Mouse (Mus musculus) lung, postnatal 10 days (tissue): ENCODE data around the gene Ascc3.

Source experiments
- DNase-seq: peaks from one replicate; pipeline ENCODE4 v3.0.0; 2021

The Ascc3 gene

DNA sequence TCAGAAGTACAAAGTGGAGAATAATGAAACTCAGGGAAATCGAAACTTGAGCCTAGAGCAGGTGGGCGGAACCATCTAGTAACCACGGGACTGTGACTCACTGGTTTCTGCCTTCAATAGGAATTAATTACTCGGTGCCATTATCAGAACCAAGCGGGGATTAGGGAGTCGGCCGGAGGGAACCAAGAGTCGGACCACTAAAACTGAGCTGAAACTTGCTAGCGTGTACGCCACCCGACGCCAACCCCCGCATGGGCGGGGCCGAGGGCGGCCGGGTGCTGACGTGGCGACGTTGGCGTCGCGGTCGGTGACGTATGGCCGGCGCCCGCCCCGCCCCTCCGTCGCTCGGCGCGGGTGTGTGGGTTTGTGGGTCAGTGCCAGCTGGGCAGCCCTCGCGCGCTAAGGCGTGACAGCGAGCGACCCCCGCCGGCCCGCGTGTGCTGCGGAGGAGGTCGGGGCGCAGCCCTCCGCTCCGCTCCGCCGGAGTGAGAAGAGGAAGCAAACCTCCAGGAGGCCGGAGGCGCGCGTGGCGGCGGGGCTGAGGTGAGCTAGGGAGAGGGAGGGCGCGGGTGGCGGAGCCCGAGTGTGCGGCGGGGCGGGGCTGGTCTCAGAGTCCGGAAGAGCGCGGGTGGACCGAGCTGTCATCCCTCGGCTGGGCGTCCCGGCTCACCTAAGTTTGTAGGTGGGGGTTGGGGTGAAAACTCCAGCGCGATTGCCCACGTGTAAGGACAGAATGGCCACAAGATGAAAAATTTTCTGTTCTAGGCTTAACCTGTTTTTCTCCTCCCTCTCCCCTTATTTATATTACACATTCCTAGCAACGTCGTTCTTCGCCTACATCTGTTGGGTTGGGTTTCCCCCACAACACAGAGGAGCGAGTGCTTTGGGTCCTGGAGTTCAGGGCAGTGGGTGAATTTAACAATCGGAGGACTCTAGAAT is at the start of gene Ascc3:
Ascc3 (plus strand) TSS at position 315 of the 939 bp plus-strand sequence.
- DNase-seq = peak; percentile 93

DNA sequence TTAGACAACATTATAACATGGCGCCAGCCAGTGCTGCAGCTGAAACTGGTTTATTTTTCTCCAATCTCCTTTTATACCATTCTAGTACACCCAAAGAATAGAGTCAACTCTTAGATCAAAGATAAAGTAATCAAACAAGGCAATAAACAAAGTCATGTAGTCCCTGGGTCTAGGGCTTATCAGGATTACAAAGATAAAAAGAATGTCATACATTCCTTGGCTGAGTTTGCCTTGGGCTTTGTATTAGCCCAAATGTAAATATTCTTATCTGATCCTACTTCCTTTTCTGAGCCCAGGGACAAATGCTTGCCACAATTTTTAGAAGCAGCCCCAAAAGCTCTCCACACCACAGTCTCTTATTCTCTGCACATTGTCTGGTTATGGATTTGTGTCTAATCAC is 7.7 kb upstream of the Ascc3 start:
- no peak for DNase-seq

DNA sequence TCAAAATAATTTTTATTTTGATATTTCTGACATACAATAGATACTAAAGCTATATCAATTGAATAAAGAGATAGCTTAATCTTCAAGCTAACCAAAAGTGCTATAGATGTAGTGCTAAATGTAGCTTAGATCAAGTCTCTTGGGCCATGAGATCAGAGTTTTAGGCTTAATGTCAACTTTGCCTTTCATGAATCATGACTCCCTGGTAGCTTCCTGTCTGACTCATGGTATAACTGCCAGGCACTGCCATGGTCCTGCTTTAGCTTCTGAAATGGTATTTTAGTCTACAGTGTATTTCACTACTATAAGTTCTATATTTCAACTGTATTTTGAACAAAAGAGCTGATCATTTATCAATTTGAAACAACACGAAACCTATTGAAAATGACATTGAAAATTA is 5.9 kb upstream of the Ascc3 start:
- DNase-seq = no peak

DNA sequence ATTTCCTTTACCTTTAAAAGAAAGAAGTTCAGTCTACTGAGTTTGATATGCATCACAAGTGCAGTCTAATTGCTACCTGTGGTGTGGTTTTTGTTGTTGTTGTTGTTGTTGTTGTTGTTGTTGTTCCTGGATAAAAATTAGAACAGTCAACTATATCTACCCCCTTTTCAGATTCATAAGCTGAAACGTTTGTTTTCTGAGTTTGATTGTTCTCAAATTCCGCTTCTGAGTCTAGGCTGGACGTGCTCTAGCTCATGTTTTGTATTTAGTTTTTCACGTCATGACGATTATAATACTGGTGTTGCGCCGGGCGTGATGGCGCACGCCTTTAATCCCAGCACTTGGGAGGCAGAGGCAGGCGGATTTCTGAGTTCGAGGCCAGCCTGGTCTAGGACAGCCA is 902 bp downstream of the Ascc3 start:
- DNase-seq = no peak

DNA sequence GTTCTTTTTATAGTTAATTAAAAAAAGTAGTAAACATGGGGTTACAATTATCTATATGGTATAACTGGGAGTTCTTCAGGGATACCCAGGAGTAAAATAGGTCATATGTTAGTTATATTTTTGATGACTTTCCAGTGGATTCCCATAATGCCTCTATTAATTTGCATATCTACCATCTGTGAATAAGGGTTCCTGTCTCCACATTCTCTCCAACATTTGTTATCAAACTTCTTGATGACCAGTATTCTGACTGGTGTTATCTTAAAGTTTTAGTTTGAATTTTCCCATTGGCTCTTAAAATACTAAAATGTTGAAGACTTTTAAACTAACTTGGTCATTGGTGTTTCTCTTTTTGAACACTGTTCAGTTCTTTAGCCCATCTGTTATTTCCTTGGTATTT is 2.9 kb downstream of the Ascc3 start:
- no peak for DNase-seq

DNA sequence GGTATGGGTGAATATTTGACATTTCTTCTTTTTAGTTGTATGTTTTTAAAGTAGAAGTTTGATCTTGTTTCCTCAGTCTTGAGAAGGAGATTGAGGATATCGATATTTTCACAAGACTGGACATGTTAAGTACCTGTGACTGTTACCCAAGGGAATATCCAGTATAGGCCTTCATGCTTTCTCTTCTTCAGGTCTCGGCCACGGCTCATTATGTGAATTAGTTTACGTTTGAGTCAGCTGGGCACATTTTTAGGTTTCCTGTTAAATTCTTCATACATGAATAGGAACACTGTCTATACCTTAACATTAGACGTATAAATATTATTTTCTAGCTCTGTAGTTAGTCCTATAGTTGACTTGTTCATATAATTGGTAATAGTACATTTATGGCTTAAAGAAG is 12.4 kb downstream of the Ascc3 start:
- DNase-seq = no peak

DNA sequence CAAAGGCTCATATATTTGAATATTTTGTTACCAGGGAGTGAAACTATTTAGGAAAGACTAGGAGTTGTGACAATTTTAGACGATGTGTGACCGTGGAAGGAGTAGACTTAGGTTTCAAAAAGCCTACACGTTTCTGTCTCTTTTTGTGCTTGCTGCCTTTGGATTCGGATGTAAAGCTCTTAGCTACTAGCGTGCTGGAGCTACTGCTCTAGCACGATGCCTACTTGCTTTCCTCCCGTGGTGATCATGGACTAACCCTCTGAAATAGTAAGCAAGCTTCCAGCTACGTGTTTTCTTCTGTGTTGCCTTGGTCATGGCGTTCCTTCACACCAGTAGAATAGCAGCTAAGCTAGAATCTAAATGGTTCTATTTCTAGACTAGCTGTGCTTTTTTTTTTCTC is 21.4 kb downstream of the Ascc3 start:
- DNase-seq = no peak

DNA sequence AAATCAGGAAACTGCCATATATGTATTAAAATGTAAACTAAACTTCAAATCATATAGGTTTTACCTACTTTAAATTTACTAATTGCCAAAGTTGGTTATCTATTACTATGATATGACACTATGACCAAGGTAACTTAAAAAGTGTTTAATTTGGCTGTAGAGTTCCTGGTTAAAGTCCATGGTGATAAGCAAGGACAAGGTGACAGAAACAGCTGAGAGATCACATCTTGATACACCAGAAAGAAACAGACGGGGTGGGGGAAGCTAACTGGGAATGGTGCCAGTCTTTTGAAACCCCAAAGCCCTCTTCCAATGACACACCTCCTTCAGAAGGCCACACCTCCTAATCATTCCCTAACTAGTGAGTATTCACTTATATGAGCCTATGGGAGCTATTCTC is 33.4 kb downstream of the Ascc3 start:
- DNase-seq = no peak

DNA sequence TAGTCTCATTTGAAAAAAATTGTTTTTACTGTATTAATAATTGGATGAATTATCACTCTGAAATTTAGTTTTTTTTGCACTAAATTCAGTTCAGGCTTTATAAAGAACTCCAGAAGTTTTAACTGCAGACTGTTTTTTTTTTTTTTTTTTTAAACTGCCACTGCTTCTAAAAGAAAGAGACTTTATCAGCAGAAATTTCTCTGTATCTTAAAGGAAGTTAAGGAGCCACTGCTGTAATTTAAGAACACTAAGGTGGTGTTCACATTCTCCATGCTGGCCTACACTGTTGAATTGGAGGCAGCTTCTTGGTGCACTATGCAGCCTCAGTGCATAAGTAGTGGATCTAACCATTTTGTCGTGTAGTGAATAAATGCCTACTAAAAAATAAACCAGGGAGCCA is 47.1 kb downstream of the Ascc3 start:
- no peak for DNase-seq

DNA sequence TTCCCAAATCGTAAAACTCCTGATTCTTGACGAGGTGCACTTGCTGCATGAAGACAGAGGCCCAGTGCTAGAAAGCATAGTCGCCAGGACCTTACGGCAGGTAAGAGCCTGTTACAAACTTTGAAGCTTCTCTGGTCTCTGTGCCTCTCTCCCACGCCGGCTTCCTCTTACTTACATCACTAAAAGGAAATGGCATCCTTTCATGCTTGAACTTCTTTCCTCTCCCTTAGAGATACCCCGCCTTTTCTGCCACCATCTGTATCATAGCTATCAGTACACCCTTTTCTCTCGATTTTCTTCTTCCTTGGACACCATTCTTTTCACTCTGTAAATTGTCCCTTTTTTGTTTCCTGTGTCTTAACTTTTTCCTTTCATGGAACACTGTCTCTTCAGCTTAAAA is 58.1 kb downstream of the Ascc3 start:
- DNase-seq = no peak

DNA sequence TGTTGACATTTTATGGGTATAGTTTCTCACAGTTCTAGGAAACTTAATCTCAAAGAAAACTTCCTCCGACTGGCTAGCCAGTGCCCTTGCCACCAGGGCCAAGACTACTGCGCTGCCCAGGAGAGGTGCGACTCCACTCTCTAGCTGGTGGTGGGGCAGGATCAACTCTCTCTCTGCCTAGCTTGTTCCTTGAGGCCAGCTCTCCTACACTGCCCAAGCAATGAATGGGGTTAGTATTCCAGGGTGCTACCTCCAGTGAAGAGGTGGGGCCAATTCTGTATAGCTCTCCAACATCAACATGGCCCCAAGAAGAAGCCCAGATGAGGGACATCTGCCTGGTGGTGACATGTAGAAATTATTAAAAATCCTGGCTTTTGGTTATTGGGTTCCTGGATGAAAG is 61.1 kb downstream of the Ascc3 start:
- DNase-seq = no peak

DNA sequence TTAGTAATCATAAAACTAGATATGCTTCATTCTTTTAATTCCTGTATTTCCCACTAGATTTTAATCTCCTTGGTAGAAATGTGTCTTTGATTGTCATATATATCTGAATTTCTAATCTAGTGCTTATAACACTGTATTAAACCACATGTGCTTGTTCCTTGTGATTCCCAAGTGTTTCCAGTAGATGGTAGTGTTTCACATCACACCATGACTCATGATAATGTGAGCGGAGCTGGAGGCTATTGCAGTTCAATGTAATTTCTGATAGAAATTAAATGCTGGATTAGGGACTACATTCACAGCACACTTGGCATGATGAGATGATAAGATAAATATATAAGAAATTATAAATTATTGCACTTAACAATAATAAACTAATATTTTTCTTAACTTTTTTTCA is 64.9 kb downstream of the Ascc3 start:
- DNase-seq = peak; percentile 25

DNA sequence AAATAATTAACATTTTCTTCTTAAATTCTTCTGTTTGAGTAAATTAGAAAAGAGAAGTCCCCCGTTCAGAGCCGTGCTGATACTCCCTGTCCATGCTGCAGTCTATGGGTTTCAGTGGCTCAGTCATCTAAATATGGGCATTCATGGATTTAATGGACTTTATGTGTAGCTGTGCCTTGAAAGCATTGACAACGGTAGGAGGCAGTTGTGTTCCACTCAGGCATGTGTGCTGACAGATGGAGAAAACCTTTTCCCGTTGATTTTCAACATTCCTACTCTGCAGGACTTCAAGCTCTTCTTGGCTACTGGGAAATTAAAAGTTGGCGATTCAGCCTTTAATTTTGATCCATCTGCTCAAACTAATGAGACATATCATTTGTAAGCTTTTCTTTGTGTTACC is 79.0 kb downstream of the Ascc3 start:
- no peak for DNase-seq

DNA sequence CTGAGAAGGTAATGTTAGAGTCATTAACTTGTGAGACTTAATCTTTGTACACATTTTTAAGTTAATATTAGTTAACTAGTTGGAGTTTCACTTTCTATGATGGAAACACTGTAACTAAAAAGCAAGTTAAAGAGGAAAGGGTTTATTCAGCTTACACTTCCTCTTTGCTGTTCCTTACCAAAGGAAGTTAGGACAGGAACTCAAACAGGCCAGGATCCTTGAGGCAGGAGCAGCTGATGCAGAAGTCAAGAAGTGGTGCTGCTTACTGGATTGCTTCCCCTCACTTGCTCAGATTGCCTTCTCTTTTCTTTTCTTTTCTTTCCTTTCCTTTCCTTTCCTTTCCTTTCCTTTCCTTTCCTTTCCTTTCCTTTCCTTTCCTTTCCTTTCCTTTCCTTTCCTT is 97.9 kb downstream of the Ascc3 start:
- DNase-seq = no peak

DNA sequence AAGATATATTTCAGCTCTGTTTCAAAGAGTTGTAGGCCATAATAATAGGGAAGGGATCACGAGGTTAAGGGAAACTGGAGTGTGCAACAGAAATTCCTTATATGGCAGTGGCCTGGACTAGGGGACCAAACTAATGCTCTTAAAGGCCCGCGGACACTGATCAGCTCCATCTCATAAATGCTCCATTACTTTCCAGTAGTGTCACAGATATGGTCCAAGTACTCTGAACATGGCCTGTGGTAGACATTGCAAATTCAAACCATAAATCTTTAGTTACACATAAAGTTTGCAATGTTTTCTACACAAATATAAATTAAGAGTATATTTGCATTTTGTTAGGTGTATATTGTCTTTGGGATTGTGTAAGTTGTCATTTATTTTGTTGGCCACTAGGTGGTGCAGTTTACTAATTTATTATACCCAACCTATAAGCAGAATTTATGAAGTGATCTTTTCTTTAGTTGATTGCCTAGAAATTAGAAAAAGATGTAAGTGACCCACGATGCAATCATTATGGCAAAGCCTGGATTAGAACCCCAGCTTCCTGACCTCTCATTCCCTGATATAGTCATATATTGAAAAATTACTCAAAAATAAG is 106.5 kb downstream of the Ascc3 start:
- no peak for DNase-seq

DNA sequence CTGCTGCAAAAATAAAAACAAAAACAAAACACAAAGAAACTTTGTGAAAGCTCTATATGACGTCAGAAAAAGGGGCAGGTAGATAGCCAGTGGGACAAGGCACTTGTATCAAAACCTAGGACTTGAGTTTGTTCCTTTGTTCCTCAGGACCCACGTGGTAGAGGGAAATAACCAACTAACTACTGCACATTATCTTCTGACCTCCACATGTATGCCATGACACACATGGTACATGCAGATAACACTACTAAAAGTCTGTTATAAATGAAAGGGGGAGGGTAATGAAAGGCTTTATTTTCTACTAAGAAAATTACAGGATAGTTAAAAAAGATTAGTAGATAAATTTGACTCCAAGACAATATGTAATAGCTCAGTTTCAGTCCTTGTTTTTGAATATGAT is 109.3 kb downstream of the Ascc3 start:
- no peak for DNase-seq

DNA sequence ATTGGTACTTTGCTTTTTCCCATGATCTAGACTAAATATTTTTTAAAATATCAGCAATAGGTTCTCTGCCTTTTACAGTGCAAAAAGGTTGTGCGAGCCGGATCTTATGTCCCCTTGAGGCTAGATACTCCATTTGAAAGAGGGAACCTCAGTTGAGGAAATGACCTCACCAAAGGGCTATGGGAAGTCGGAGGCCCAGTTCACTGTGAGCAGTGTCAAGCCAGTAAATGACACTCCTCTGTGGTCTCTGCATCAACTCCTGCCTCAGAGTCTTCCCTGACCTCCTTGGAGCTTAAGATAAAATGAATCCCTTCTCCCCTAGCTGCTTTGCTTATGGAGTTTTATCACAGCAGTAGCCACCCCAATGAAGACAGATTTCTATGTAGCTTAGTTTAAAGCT is 109.9 kb downstream of the Ascc3 start:
- DNase-seq = no peak

DNA sequence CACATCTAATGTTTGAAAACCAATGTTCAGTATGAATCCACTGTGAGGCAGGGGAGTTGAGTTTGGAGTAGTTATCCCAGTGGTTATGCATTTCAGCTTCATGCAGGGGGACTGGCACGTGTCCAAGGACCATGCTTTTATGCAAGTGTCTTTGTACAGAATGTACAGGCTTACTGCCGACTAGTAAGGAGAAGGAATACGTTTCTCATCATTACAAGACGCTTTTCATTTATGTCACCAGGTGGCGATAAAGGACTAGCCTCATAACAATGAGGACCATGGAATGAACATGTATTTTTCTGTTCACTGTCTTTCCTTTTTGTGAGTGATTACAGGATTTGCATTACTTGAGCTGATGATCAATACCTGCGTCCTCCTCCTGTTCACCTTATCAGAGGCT is 111.7 kb downstream of the Ascc3 start:
- peak; percentile 32 for DNase-seq

DNA sequence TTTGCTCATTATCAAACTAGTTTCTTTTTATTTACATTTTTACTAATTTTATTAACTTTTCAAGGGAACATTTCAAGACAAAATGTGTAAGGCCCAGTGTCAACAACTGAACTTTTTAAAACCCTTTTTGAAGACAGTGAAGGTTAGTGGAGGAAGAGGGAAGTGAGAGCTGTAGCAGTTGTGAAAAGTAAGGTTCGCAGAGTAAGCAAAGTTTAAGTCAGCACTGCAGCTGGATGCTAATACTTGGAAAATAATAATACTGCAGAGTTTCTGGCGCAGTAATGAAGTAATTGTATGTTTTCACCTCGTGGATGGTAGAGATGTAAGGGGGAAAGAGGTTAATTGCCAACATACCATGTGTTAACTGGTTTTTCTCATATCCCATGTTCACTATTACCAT is 112.4 kb downstream of the Ascc3 start:
- DNase-seq = no peak

DNA sequence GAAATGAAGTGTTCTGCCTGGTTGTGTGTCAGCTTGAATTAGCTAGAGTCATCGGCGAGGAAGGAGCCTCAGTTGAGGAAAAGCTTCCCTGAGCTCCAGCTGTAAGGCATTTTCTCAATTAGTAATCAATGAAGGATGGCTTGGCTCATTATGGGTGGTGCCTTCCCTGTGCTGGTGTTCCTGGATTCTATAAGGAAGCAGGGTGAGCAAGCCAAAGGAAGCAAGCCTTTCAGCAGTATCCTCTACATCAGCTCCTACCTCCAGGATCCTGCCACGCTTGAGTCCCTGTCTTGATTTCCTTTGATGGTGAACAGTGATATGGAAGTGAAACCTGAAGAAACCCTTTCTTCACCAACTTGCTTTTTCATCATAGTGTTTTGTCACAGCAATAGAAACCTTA is 118.8 kb downstream of the Ascc3 start:
- no peak for DNase-seq

DNA sequence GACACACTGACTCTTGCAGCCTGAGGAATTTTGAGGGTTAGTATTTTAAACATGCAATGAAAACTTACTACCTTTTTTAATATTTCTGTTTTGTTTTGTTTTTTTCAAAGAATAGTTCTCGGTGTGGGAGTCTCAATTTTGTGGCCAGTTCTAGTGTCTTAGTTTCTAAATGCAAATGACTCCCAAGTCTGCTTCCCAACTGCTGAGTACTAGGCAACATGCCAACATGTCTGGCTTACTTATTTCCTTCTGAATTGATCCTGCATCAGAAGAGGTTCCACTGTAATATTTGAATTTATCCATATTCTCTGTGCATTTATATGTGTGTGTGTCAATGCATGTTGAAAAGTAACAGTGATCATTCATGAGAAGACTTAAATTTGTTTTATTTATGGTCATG is 119.3 kb downstream of the Ascc3 start:
- no peak for DNase-seq

DNA sequence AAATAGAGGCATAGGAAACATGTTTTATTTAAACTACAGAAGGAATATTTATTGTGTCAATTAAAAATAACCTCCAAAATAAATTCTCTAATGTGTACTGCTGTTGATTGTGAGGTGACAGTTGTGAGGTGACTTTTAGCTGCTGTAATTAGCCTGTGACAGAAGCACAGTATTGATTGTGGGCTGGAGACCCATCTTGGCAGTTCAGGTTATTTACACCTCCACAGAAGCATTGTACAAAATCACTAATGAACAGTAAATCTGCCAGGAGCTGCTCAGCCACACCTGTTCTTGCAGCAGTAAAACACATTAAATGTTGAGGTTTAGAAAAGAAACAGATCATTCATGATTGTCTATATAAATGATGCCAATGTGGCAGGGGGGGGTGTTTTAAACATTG is 141.0 kb downstream of the Ascc3 start:
- DNase-seq = no peak

DNA sequence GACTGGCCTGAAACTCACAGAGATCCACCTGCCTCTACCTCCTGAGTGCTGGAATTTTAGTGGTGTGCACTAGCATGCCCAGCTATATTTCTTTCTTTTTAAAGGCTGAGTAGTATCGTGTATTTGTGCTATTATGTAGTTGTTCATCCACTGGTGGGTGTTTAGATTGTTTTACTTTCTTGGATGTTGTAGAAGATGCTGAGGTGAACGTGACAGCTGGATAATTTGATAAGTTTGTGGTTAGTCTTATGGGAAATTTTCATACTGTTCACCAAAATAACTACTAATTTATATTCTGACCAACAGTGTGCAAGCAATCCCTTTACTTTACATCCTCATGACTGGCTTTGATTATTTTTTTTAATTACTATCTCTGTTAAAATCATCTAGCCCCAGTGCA is 169.6 kb downstream of the Ascc3 start:
- no peak for DNase-seq

DNA sequence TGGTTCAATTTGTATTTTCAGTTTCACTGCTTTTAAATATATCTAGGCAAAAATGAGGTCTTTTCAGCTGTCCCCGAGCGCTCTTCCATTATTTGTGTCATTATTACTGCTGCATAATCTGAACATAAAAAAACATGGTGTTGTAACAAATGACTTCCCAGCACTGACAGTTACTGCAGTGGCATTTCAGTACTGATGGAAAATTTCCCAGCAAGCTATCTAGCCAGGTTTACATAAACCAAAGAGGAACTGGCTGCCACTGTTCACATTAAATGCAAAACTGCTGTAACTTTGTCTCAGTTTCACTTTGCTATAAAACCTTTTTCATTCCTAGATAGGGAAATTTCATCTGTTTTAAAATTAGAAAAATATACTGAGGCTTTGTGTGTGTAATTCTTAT is 170.5 kb downstream of the Ascc3 start:
- no peak for DNase-seq
